Mouse (Mus musculus) heart, postnatal 14 days (tissue): Measurements from ENCODE around the gene Abhd17a. TPM values are rescaled to one million over a fixed set of nuclear protein-coding genes. Genes with fewer than 3 reads are reported as not detected.
A peak's percentile ranks its signal among the peaks of the same experiment; 100 is the strongest.

Experiments used
- DNase-seq, 2 experiments: peaks; one replicate each; pipeline ENCODE4 v3.0.0; 2021 to 2022
- intact Hi-C: fragments of 180-260 bp; cut with DNase I; formaldehyde crosslinking; loops from one replicate; pipeline ENCODE4 v1.15.1; 2025
- total RNA-seq, 2 experiments: library from RNA; stranded (reverse); gene quantifications; 2 replicates each; pipeline ENCODE4 v1.2.3; 2021

Abhd17a gene
- total RNA-seq, 2 experiments from 2014 or later = 73.0 to 75.1 TPM

DNA sequence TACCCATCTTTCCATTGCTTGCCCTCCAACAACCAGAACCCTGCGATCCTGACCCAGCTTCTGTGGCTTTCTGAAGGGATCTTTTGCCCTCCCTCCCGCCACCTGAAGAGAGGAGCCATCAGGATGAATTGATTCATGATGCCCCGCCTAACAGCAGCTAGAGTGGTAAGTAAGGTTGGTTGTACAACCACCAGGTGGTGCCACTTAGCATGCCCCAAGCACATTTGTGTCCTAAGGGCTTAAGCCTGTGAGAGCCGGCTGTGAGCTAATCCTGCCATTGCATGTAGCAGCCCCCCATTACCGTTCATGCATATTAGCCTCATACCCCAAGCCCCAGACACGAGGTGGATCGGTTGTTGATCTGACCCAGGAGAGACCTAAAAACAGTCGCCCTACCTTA, 11.2 kb downstream of the Abhd17a start:
- intact Hi-C loops = loop anchor here (2.0 kb wide), 2 partner anchors 24 to 32 kb away; partner anchors contain the start of genes Adat3 and Scamp4
- DNase-seq = peak; percentile 53 to 69

DNA sequence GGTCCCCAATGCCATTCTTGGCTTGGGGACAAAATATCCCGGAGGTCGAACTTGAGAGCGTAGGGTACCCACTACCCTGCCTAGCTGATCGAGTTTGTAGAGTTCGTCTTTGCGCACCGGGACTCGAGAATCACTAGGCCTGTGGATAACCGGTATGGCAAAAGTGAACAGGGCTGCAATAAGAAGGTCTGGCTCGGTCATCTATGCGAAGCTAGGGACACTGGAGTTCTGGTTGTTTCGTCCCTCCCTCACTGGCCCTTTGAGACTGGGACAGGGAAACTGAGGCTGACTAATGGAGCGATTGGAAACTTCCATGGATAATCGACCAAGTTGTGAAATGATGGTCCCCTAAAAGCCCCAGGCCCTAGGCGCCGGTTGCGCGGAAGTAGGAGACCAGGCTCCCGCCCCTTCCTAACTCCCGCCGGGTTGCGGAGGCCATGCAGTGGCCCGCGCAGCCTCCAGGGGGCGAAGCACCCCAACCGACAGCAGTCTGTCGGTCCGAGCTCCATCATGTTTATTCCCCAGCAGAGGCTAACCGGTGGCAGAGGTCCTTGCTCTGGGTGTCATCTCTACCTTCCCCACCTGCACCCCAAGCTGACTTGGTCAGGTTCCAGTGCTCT, 11.9 kb downstream of the Abhd17a start:
- peak; percentile 89 to 90 for DNase-seq
- intact Hi-C loops = loop anchor here (2.0 kb wide), 2 partner anchors 25 to 33 kb away; partner anchors contain the start of genes Adat3 and Scamp4

DNA sequence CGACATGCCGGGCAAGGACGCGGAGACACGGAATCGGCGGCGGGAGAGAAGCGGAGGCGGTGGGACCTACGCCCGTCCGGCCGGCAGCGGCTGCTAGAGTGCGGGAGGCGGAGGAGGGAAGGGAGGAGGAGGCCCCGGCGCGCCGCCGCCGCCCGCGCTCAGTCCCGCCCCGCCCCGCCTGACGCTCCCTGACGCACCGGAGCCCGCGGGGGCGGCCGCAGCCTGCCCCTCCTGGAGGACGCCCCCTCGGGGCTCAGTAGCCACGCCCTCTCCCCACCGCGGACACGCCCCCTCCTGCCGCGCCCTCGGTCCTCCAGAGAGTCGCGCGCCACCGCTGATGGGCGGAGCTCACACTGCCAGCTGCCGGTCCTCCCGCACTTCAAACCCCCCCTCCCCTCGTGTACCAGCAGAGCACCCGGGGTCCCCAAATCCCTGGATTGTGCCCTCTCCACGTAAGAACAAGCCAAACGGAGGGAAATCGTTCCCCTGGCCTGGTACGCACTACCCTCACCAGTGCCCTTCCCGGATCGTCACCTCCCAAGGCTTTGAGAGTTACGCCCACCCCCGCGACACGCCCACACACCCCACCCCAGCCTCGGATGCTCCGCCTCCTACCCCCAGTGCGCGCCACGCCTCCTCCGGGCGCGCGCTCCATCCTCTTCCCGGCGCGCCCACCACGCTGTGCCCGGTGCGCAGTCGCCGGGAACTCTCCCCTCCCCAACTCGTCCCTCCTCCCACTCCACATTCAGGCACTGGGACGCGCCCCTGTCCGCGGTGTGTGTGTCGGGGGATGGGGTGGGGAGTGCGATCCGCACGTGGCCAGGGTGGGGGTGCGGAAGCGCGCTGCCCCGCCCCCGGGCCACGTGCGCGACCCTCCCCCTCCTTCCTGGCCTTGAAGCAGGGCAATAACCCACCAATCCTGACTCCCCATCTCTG, 12.7 kb downstream of the Abhd17a start, which contains the start of gene Klf16:
Gene Klf16, minus strand, starts transcription at position 127 of the 936 bp plus-strand sequence.
- intact Hi-C loops = loop anchor here (2.0 kb wide), 2 partner anchors 25 to 33 kb away; partner anchors contain the start of genes Adat3 and Scamp4
- peak; percentile 98 to 99 for DNase-seq

- intact Hi-C loops = no loop called here
- DNase-seq = peak; percentile 63 to 64
Measured at GRCm38 (mm10) chr10:80576351-80577194, 13.6 kb downstream of the Abhd17a start.

DNA sequence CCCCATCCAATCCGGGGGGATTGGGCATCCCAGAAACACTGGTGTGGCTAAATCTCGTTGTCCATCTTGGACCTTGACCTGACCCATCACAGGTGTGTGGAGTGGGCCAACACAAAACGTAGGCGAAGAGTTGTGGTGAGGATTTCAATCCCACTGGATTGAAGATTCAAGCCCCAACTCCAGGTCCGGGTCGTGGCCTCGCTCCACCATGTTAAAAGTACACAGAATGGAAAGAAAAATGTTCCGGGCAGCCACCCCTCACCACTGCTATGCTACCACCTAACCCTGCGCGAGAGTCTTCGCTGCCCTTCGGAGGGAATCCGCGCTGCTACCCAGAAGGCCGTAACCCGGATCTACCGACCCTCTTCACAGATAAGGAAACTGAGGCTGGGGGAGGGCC, 14.2 kb downstream of the Abhd17a start:
- DNase-seq = no peak
- intact Hi-C loops = no loop called here

- intact Hi-C loops = no loop called here
- DNase-seq = no peak
Measured at GRCm38 (mm10) chr10:80574896-80575295, 15.2 kb downstream of the Abhd17a start.

DNA sequence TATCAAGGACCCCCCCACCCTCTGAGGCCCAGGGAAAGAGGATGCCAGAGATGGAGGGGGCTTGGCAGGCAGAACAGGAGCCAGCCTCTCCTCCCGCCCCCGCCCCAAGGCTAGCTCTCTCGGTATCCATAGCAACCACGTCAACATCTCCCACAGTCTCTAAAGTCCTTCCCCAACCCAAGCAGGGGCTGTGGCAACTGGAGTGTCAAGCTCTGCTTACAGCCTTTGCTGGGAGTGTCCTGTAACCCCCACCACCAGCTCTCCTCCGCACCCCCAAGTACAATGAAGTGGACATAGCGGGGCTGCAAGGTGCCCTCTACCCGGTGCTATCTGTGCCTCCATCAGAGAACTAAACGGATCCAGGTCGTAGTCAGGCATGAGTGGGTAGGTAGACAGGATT, 16.2 kb downstream of the Abhd17a start:
- DNase-seq = no peak
- intact Hi-C loops = no loop called here

DNA sequence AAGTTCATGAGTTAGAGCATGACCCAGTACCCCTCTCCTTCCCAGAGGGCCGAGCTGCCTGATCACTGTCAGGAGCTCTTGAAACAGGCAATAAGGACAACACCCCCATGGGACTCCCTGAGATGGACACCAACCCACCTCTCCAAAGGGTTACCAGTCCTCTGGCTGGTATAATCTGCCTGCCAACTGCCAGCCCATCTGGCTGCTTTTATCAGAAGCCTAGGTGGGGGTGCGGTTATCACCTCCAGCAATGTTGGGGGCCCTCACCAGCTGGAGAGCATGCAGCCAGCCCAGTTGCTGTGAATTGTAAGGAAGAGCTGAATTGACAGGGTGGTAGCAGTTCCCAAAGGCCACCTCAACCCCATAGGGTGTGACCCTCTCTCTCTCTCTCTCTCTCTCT, 17.7 kb downstream of the Abhd17a start:
- no peak for DNase-seq
- intact Hi-C loops = no loop called here

DNA sequence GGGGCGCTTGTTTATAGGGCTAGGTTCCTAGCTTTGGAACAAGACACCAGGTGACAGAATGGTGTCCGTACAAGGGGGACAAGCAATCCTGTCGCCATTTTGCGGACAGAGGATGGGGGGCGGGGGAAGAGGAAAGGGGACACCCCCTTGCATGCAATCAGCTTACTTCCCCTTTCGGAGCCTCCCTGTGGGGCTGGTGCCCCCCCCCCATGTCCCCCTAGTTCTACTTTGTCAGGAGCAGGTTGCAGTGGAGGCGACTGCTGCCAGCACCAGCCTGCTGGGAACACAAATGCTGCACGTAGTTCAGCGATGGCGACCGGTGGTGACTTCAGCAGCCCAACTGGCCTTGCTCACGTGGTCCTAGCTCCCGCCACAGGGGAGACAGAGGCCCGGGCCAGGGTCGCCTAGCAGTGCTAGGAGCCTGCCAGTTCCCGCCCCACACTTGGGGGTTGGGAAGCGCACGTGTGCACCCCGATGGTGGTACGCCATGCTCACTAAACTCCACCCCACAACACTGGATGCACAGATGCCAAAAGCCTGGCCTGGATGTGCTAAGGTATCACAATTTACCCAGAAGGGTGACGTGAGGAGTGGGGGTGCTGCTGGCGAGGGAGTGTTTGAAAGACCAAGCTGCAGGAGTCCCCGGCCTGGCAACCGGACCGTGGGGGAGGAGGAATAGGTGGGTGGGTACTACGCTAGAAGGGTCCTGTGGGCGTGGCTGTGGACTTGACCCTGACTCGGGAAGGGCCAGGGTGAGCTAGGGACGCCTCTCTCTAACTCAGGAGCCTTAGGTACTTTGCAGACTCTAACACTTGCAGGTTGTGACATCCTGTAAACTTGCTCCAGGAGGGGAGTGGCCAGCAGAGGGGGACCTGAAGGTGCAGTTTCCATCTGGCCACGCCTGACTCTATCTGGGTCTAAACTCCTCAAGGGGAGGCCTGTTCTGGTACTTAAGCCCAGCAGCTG, 19.0 kb downstream of the Abhd17a start:
- no peak for DNase-seq

DNA sequence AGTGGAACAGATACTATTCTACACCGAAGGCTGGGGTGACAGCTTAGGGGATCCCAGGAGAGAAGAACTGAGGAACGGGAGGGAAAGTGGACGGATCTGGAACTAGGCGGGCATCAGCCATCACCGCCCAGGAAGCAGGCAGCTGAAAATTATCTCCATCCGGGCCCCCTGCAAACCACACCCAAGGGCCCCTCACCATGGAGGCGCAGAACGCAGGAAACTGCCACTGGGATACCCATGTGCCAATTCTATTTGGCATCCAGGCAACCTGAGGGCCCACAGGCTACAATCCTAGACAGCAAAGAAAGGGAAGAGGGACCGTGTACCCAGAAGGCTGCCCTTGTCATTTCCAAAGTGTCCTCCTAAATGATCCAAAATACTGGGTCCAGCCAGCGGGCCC, 19.7 kb downstream of the Abhd17a start:
- no peak for DNase-seq
- intact Hi-C loops = no loop called here

More for the DNA sequence above, 19.0 kb downstream of the Abhd17a start:
- intact Hi-C loops = no loop called here

GRCm38 (mm10) chr10:80569664-80570066, 20.5 kb downstream of the Abhd17a start:
- intact Hi-C loops = no loop called here
- peak; percentile 48 to 71 for DNase-seq

GRCm38 (mm10) chr10:80568876-80569275, 21.3 kb downstream of the Abhd17a start:
- DNase-seq = no peak
- intact Hi-C loops = no loop called here

DNA sequence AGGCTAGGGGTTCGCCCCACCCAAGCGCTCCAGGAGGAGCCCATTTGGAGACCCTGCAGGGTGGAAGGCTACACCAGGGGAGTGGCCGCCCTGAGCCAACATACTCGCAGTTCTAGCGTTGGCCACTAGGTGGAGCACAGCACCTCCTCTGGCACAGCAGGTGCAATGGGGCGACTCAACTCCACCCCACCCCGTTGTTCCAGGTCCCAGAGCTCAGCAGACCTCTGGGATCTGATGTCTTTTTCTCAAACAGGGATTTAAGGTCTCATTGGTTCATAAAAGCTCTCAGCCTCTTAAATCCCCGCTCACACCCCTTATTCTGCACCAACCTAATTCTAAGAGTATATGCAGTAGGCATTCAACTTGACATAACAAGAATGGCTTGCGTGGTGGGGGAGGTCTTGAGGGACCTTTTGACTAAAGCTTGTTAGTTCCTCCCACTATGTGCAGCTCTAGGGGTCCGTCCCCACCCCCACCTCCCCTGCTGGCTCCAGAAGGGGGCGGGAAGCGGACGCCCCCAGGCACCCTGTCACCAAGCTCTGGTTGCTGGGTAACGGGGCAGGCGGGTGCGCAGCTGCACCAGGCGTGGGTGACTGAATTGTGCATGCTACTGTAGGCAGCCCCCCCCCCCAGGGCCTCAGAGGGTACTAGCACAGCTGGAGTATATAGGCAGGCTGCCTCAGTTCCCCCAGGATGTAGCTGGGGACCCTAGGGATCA, 23.6 kb downstream of the Abhd17a start:
- intact Hi-C loops = loop anchor here (1.0 kb wide), 1 partner anchor 122 kb away; no protein-coding TSS in a partner anchor
- peak; percentile 86 to 93 for DNase-seq

- DNase-seq = peak; percentile 93
Measured at GRCm38 (mm10) chr10:80561116-80561944, 28.8 kb downstream of the Abhd17a start, which contains the start of gene Rexo1. TSS of gene Rexo1 (minus strand) at chr10:80561560.

GRCm38 (mm10) chr10:80560621-80561020, 29.5 kb downstream of the Abhd17a start:
- intact Hi-C loops = loop anchor here (2.0 kb wide), 1 partner anchor 114 kb away; no protein-coding TSS in a partner anchor
- DNase-seq = no peak

More at GRCm38 (mm10) chr10:80561116-80561944, 28.8 kb downstream of the Abhd17a start, which contains the start of gene Rexo1:
- intact Hi-C loops = loop anchor here (2.0 kb wide), 1 partner anchor 115 kb away; no protein-coding TSS in a partner anchor

DNA sequence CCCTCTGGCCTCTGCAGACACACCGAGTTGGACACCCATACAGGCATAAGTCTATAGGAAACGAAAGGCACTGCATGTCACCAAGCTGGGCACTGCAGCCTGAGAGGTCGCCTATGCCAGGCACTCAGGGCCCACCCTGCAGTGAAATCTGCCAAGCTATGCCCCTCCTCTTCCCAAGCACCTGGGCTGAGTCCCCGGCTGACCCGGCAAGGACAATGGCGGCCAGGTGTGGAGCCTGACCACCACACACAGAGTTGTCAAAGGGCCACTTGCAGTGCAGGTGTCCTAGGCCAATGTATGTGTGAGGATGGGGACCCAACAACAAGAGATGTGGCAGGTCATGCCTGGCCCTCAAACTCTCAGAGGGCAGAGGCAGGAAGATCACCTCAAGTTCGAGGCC, 30.7 kb downstream of the Abhd17a start:
- intact Hi-C loops = loop anchor here (10.0 kb wide), 1 partner anchor 185 kb away; no protein-coding TSS in a partner anchor
- no peak for DNase-seq

DNA sequence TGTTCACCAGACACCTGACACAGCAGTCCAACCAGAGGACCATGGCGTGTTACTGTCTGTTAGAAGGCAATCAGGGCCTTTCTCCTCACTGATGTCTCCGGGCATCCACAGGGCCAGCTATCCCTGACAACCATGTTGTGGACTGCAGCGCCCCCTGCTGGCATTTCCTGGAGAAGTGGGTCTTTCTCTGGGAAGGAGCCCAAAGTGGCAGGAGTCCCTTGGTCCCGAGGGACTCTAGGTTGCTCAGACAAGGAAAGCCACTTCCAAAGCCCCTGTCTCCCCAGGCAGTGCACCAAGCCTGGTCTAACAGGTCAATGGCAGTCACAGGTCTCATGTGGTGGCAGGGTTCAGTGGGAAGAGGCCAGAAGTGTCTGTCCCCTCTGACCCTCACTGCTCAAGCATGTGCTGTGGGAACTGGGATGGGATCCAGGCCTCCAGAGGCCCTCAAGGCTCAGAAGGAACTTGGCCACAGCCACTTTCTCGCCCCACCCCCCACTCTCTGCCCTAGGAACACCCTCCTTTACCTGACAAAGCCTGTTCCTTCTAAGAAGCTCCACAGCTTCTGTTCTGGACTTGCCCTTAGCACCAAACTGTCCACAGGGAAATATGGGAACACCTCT, 32.7 kb downstream of the Abhd17a start:
- intact Hi-C loops = loop anchor here (2.0 to 10.0 kb wide), 2 partner anchors 49 to 183 kb away; no protein-coding TSS in a partner anchor
- peak; percentile 75 to 87 for DNase-seq
